Mouse (Mus musculus) Patski (cell line): Measurements from ENCODE around the gene Zfp867. TPM values are rescaled to one million over a fixed set of nuclear protein-coding genes. Genes with fewer than 3 reads are reported as not detected.

Experiments
- ATAC-seq: fragments of 100-300 bp; one replicate; pipeline ENCODE4 v1.8.0; 2021
- CTCF ChIA-PET: fragments of 350-600 bp; sonication (Branson Sonifier 250); formaldehyde crosslinking; loops from one replicate; lab custom pipeline; 2022; ENCODE audit warnings: inconsistent platforms; lab: Charles Lee
- POLR2A ChIA-PET: fragments of 350-600 bp; sonication (Branson Sonifier 250); formaldehyde crosslinking; loops from one replicate; lab custom pipeline; 2022; ENCODE audit warnings: antibody characterized with exemption, inconsistent platforms; lab: Charles Lee
- DNase-seq: peaks from one replicate; pipeline ENCODE4 v3.0.0-alpha.2; 2011; ENCODE audit warnings: low read depth, low spot score
- H3K27me3 ChIP-seq: fragments of 371-371 bp; one replicate; pipeline ENCODE4 v1.5.1; 2021
- CTCF ChIP-seq: fragments of 100-300 bp; IDR thresholded peaks from one replicate; pipeline ENCODE4 v1.5.1; 2021
- in situ Hi-C: fragments of 300-500 bp; cut with MboI; formaldehyde crosslinking; loops from 3 replicates; pipeline ENCODE4 v1.11.1; 2018; ENCODE audit warnings: low pct_unique_long_range_greater_than_20kb, mixed read lengths
- polyA plus RNA-seq: library from polyadenylated mRNA; unstranded; gene quantifications from one replicate; pipeline ENCODE4 v1.2.3, GENCODE M21; 2021

Gene Zfp867
- polyA plus RNA-seq, 1 experiment from 2014 or later, result 8.0 TPM

- CTCF ChIA-PET, result interaction anchor here (0.7 to 2.0 kb wide), 6 partner anchors 10 to 262 kb away, joined by 3 to 6 read pairs (median 3); partner anchors contain the start of gene Snap47
- TF ChIP-seq CTCF, result no peak
- ATAC-seq (peak; percentile 57), DNase-seq (no peak)
- in situ Hi-C loops, result loop anchor here (5.0 kb wide), 1 partner anchor 244 kb away; the partner anchor contains the start of gene Arf1
- H3K27me3 ChIP-seq, result no peaks in the 10 kb centered on the region
- POLR2A ChIA-PET, result interaction anchor here (0.6 to 1.2 kb wide), 9 partner anchors 12 to 245 kb away, joined by 3 to 6 read pairs (median 3); no protein-coding TSS in a partner anchor
These were observed 605 bp downstream of the Zfp867 start for GRCm38 (mm10) chr11:59471413-59472325.

GRCm38 (mm10) chr11:59460459-59460858, 11.8 kb downstream of the Zfp867 start:
- in situ Hi-C loops, result no loop called here
- DNase-seq (no peak), ATAC-seq (no peak)
- ChIA-PET CTCF (no interaction called here), POLR2A (interaction anchor here (1.0 kb wide), 1 partner anchor 125 kb away, joined by 3 read pairs; no protein-coding TSS in a partner anchor)
- no peak for TF ChIP-seq CTCF
- no peaks in the 10 kb centered on the region for H3K27me3 ChIP-seq

- DNase-seq (peak; percentile 95), ATAC-seq (peak; percentile 97)
- TF ChIP-seq CTCF, result no peak
- H3K27me3 ChIP-seq, result no peaks in the 10 kb centered on the region
- POLR2A ChIA-PET, result interaction anchor here (1.0 kb wide), 1 partner anchor 12 kb away, joined by 3 read pairs; no protein-coding TSS in a partner anchor
- in situ Hi-C loops, result no loop called here
- CTCF ChIA-PET, result interaction anchor here (1.0 to 1.7 kb wide), 5 partner anchors 9 to 24 kb away, joined by 3 to 6 read pairs (median 4); partner anchors contain the start of gene Zfp867
These were observed 13.3 kb downstream of the Zfp867 start for GRCm38 (mm10) chr11:59458973-59459372.

GRCm38 (mm10) chr11:59456891-59457290, 15.4 kb downstream of the Zfp867 start:
- ChIA-PET CTCF (no interaction called here), POLR2A (no interaction called here)
- in situ Hi-C loops, result no loop called here
- no peak for DNase-seq
- TF ChIP-seq CTCF, result no peak
- H3K27me3 ChIP-seq, result no peaks in the 10 kb centered on the region
- ATAC-seq, result no peak

- H3K27me3 ChIP-seq, result no peaks in the 10 kb centered on the region
- POLR2A ChIA-PET, result no interaction called here
- no peak for DNase-seq
- in situ Hi-C loops, result no loop called here
- no peak for ATAC-seq
- no peak for TF ChIP-seq CTCF
- CTCF ChIA-PET, result interaction anchor here (1.6 kb wide), 1 partner anchor 14 kb away, joined by 3 read pairs; no protein-coding TSS in a partner anchor
These were observed 15.9 kb downstream of the Zfp867 start for GRCm38 (mm10) chr11:59456346-59456745.

- POLR2A ChIA-PET, result interaction anchor here (0.6 kb wide), 1 partner anchor 46 kb away, joined by 3 read pairs; no protein-coding TSS in a partner anchor
- no peak for TF ChIP-seq CTCF
- H3K27me3 ChIP-seq, result no peaks in the 10 kb centered on the region
- in situ Hi-C loops, result no loop called here
- no peak for DNase-seq
- no peak for ATAC-seq
- CTCF ChIA-PET, result interaction anchor here (1.2 kb wide), 2 partner anchors 20 to 25 kb away, joined by 3 to 4 read pairs; no protein-coding TSS in a partner anchor
These were observed 21.2 kb downstream of the Zfp867 start, which contains the start of gene Snap47 for GRCm38 (mm10) chr11:59451086-59451485. Gene Snap47, minus strand, starts transcription at chr11:59451186.

GRCm38 (mm10) chr11:59450230-59450771, 22.0 kb downstream of the Zfp867 start:
- in situ Hi-C loops, result no loop called here
- ChIA-PET POLR2A (interaction anchor here (0.8 kb wide), 1 partner anchor 31 kb away, joined by 3 read pairs; no protein-coding TSS in a partner anchor), CTCF (no interaction called here)
- no peaks in the 10 kb centered on the region for H3K27me3 ChIP-seq
- peak; percentile 48 for ATAC-seq
- no peak for TF ChIP-seq CTCF
- no peak for DNase-seq

- DNase-seq (peak; percentile 49), ATAC-seq (peak; percentile 71)
- CTCF ChIA-PET, result interaction anchor here (1.8 to 2.1 kb wide), 2 partner anchors 23 to 30 kb away, joined by 4 to 9 read pairs; no protein-coding TSS in a partner anchor
- in situ Hi-C loops, result no loop called here
- H3K27me3 ChIP-seq, result no peaks in the 10 kb centered on the region
- no peak for TF ChIP-seq CTCF
- POLR2A ChIA-PET, result interaction anchor here (0.8 kb wide), 1 partner anchor 31 kb away, joined by 3 read pairs; no protein-coding TSS in a partner anchor
These were observed 22.5 kb downstream of the Zfp867 start, which contains the start of gene Jmjd4 for GRCm38 (mm10) chr11:59449741-59450229. Gene Jmjd4, plus strand, starts transcription at chr11:59450045.

GRCm38 (mm10) chr11:59443102-59443501, 29.2 kb downstream of the Zfp867 start:
- no peak for ATAC-seq
- ChIA-PET POLR2A (interaction anchor here (0.6 kb wide), 1 partner anchor 28 kb away, joined by 6 read pairs; no protein-coding TSS in a partner anchor), CTCF (no interaction called here)
- in situ Hi-C loops, result no loop called here
- H3K27me3 ChIP-seq, result no peaks in the 10 kb centered on the region
- TF ChIP-seq CTCF, result peak; percentile 49
- DNase-seq, result no peak

- CTCF ChIA-PET, result no interaction called here
- TF ChIP-seq CTCF, result no peak
These were observed 34.3 kb downstream of the Zfp867 start for GRCm38 (mm10) chr11:59437954-59438353.

More at GRCm38 (mm10) chr11:59437954-59438353, 34.3 kb downstream of the Zfp867 start:
- ATAC-seq (no peak), DNase-seq (no peak)
- no peaks in the 10 kb centered on the region for H3K27me3 ChIP-seq
- POLR2A ChIA-PET, result interaction anchor here (0.7 kb wide), 1 partner anchor 20 kb away, joined by 3 read pairs; no protein-coding TSS in a partner anchor
- in situ Hi-C loops, result no loop called here
